ENCODE assay signal across 8 mouse cellular contexts in the genomic region with DNA sequence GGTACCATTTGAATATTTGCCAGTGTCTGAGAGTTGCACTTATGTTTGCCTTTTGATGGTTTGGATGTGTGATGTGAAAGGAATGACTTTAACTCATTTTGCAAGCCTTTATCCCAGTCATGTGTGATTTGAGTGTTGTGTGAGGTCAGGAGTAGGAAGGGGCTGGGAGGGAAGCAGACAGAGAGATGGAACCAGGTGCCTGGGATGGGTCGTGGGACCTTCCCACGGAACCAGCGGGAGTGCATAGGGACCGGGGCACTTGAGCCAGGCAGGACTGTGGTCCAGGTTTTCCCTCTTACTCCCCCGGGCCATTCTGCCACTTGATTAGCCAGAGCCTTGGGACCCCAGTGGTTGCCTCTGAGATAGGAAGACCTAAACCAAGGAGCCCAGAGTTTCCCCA. TPM values are rescaled to one million over a fixed set of nuclear protein-coding genes. Genes with fewer than 3 reads are reported as not detected.
DNase-seq lines count a peak whose midpoint lies in the region; ATAC-seq and TF ChIP-seq lines count a peak whose summit lies in the region.
"Had no signal": no experiment of that assay in that cellular context is flagged by ENCODE, and none has a peak within 500 bp of the region (broad histone marks: within the 10 kb centered on the region; RNA-seq: fewer than 3 reads in every experiment).

No protein-coding gene starts in this region.

- no peaks in the 10 kb centered on the region for H3K36me3 ChIP-seq in spleen, adult 2 months (ENCODE audit: control insufficient read depth, insufficient read depth, low read length)
- H3K36me3 ChIP-seq in hindbrain, embryonic 16.5 days (ENCODE audit: control insufficient read depth, insufficient read depth, low read length), result no peaks in the 10 kb centered on the region
- H3K36me3 ChIP-seq in midbrain, postnatal 0 days (ENCODE audit: insufficient read depth, low read length), result 0 out of 2 replicates have a peak, but pooled peaks cover under 1% of the 10 kb centered on the region

- peak; percentile 50 for ATAC-seq in hindbrain, embryonic 16.5 days
- ATAC-seq in midbrain, postnatal 0 days (ENCODE audit: low FRiP score), result peak; percentile 29

- H3K9ac ChIP-seq in hindbrain, embryonic 16.5 days (ENCODE audit: low read depth, low read length), result peak overlapping the region; percentile 93
- H3K9ac ChIP-seq in midbrain, postnatal 0 days (replicated peaks; ENCODE audit: low read length, poor library complexity, severe bottlenecking), result peak overlapping the region; percentile 46

- H3K9me3 ChIP-seq in hindbrain, embryonic 16.5 days (ENCODE audit: control insufficient read depth, low read length), result no peaks in the 10 kb centered on the region
- H3K9me3 ChIP-seq in midbrain, postnatal 0 days (ENCODE audit: low read length), result no peaks in the 10 kb centered on the region

- H3K4me1 ChIP-seq in spleen, adult 2 months (ENCODE audit: control insufficient read depth, insufficient read depth, insufficient read length), result 0 out of 2 replicates have a peak, but pooled peaks cover 2% of the 10 kb centered on the region
- peaks cover 10% of the 10 kb centered on the region for H3K4me1 ChIP-seq in hindbrain, embryonic 16.5 days (ENCODE audit: control insufficient read depth, insufficient read depth, low read depth, low read length)
- H3K4me1 ChIP-seq in midbrain, postnatal 0 days (ENCODE audit: insufficient read depth, low read length), result no peaks in the 10 kb centered on the region

- peak overlapping the region; percentile 68 for H3K4me2 ChIP-seq in hindbrain, embryonic 16.5 days (ENCODE audit: low read length)
- peak overlapping the region; percentile 58 for H3K4me2 ChIP-seq in midbrain, postnatal 0 days (ENCODE audit: low read depth, low read length, poor library complexity, severe bottlenecking)

- no peak for TF ChIP-seq POLR2A in spleen, adult 2 months (IDR thresholded peaks at IDR 0.05; ENCODE audit: low read depth, low read length)

- H3K27ac ChIP-seq in spleen, adult 2 months (ENCODE audit: insufficient read depth, low read length), result peak overlapping the region; percentile 81
- H3K27ac ChIP-seq in hindbrain, embryonic 16.5 days (ENCODE audit: low read depth, low read length), result peak overlapping the region; percentile 67
- H3K27ac ChIP-seq in midbrain, postnatal 0 days (ENCODE audit: low read depth, low read length), result peak overlapping the region; percentile 92

- 36% methylated on average over 5 of the region's 5 CpGs for WGBS in spleen, adult 2 months
- 26% methylated on average over 5 of the region's 5 CpGs for WGBS in hindbrain, embryonic 16.5 days
- WGBS in midbrain, postnatal 0 days, result 29% methylated on average over 5 of the region's 5 CpGs

- H3K27me3 ChIP-seq in spleen, adult 2 months (ENCODE audit: control insufficient read depth, insufficient read depth, low read length), result no peaks in the 10 kb centered on the region
- H3K27me3 ChIP-seq in hindbrain, embryonic 16.5 days (replicated peaks; ENCODE audit: control insufficient read depth, insufficient read depth, low read length), result no peaks in the 10 kb centered on the region
- no peaks in the 10 kb centered on the region for H3K27me3 ChIP-seq in midbrain, postnatal 0 days (ENCODE audit: insufficient read depth, low read length)

- TF ChIP-seq CTCF in spleen, adult 2 months (IDR thresholded peaks at IDR 0.05; ENCODE audit: extremely low read depth, insufficient read depth, insufficient read length, insufficient replicate concordance), result no peak
- TF ChIP-seq CTCF in midbrain, postnatal 0 days (IDR thresholded peaks at IDR 0.05), result no peak

- no peak for DNase-seq in spleen, adult 2 months (ENCODE audit: low read depth in 1 of 2, low spot score in 2 of 2)
- no peak for DNase-seq in spleen, adult 12 weeks (ENCODE audit: low spot score)
- peak; percentile 27 for DNase-seq in embryo, embryonic 11 days
- no peak for DNase-seq in midbrain, postnatal 0 days (ENCODE audit: low spot score)
- no peak for DNase-seq in gastrocnemius, adult 18-20 months (ENCODE audit: low spot score)
- no peak for DNase-seq in adrenal gland, postnatal 36 days

- H3K4me3 ChIP-seq in spleen, adult 2 months (ENCODE audit: extremely low read depth, insufficient read depth, insufficient read length), result no peak overlapping the region
- H3K4me3 ChIP-seq in hindbrain, embryonic 16.5 days (ENCODE audit: low read length), result peak overlapping the region; percentile 90
- H3K4me3 ChIP-seq in midbrain, postnatal 0 days (ENCODE audit: low read depth, low read length), result peak overlapping the region; percentile 61

RNA-seq across cellular contexts. Expression of a gene that starts 0.5 kb away (rescaled TPM):
- polyA plus RNA-seq in spleen, adult 2 months (2012; rRNA removed), result 76.9 and 87.3 TPM in 2 replicates
- polyA plus RNA-seq in hindbrain, embryonic 16.5 days (2015; fragmentation: Nextera tagmentation; extraction: Ambion mirVana), result 42.6 and 43.9 TPM in 2 replicates
- 36.0 and 44.7 TPM in 2 replicates for total RNA-seq in midbrain, postnatal 0 days (2014; rRNA removed)
- 35.3 and 38.6 TPM in 2 replicates for polyA plus RNA-seq in midbrain, postnatal 0 days (2015; fragmentation: Nextera tagmentation; extraction: Ambion mirVana)
- total RNA-seq in gastrocnemius, adult 18-20 months (2021), result 10 to 100 TPM; 20.1 to 27.4 TPM
- 10 to 100 TPM; 62.9 to 65.2 TPM for total RNA-seq in adrenal gland, postnatal 36 days (2021)

RNA-seq across cellular contexts. Expression of a gene that starts 8.2 kb away (rescaled TPM):
- polyA plus RNA-seq in spleen, adult 2 months (2012; rRNA removed), result 0.21 TPM in 1 of 2 replicates, not detected in the other
- polyA plus RNA-seq in hindbrain, embryonic 16.5 days (2015; fragmentation: Nextera tagmentation; extraction: Ambion mirVana), result 4.9 and 16.1 TPM in 2 replicates
- 0.38 TPM in 1 of 2 replicates, not detected in the other for total RNA-seq in midbrain, postnatal 0 days (2014; rRNA removed)
- polyA plus RNA-seq in midbrain, postnatal 0 days (2015; fragmentation: Nextera tagmentation; extraction: Ambion mirVana), result 0.49 TPM in 1 of 2 replicates, not detected in the other
- not detected for total RNA-seq in gastrocnemius, adult 18-20 months (2021)
- not detected for total RNA-seq in adrenal gland, postnatal 36 days (2021)
- total RNA-seq: common myeloid progenitor, adult 5-6 weeks had no signal

RNA-seq across cellular contexts. Expression of a gene that starts 15.3 kb away (rescaled TPM):
- polyA plus RNA-seq in spleen, adult 2 months (2012; rRNA removed), result 52,565 and 79,309 TPM in 2 replicates
- 2,714 and 3,255 TPM in 2 replicates for polyA plus RNA-seq in hindbrain, embryonic 16.5 days (2015; fragmentation: Nextera tagmentation; extraction: Ambion mirVana)
- total RNA-seq in midbrain, postnatal 0 days (2014; rRNA removed), result 562 and 930 TPM in 2 replicates
- 470 and 497 TPM in 2 replicates for polyA plus RNA-seq in midbrain, postnatal 0 days (2015; fragmentation: Nextera tagmentation; extraction: Ambion mirVana)
- total RNA-seq in gastrocnemius, adult 18-20 months (2021), result 100 to 1,000 TPM; 316 to 399 TPM
- 1,000 to 10,000 TPM; 2,230 to 3,771 TPM for total RNA-seq in adrenal gland, postnatal 36 days (2021)

RNA-seq across cellular contexts. Expression of a gene that starts 18.8 kb away (rescaled TPM):
- polyA plus RNA-seq in spleen, adult 2 months (2012; rRNA removed), result 51.0 and 62.0 TPM in 2 replicates
- 0.61 and 1.3 TPM in 2 replicates for polyA plus RNA-seq in hindbrain, embryonic 16.5 days (2015; fragmentation: Nextera tagmentation; extraction: Ambion mirVana)
- total RNA-seq in midbrain, postnatal 0 days (2014; rRNA removed), result 1.7 and 5.9 TPM in 2 replicates
- 1.9 and 3.1 TPM in 2 replicates for polyA plus RNA-seq in midbrain, postnatal 0 days (2015; fragmentation: Nextera tagmentation; extraction: Ambion mirVana)
- not detected for total RNA-seq in gastrocnemius, adult 18-20 months (2021)
- not detected for total RNA-seq in adrenal gland, postnatal 36 days (2021)
- total RNA-seq: common myeloid progenitor, adult 5-6 weeks had no signal

RNA-seq across cellular contexts. Expression of a gene that starts 28.3 kb away (rescaled TPM):
- 85,032 and 127,038 TPM in 2 replicates for polyA plus RNA-seq in spleen, adult 2 months (2012; rRNA removed)
- 6,688 and 8,147 TPM in 2 replicates for polyA plus RNA-seq in hindbrain, embryonic 16.5 days (2015; fragmentation: Nextera tagmentation; extraction: Ambion mirVana)
- total RNA-seq in midbrain, postnatal 0 days (2014; rRNA removed), result 1,333 and 2,070 TPM in 2 replicates
- polyA plus RNA-seq in midbrain, postnatal 0 days (2015; fragmentation: Nextera tagmentation; extraction: Ambion mirVana), result 1,100 and 1,214 TPM in 2 replicates
- total RNA-seq in gastrocnemius, adult 18-20 months (2021), result 100 to 1,000 TPM; 266 to 304 TPM
- 1,000 to 10,000 TPM; 1,676 to 2,955 TPM for total RNA-seq in adrenal gland, postnatal 36 days (2021)
